Comparison of ENCODE assay signal across 10 mouse cellular contexts in genomic region chr15:84972860-84973543, GRCm38 (mm10). TPM values are rescaled to one million over a fixed set of nuclear protein-coding genes. Genes with fewer than 3 reads are reported as not detected.
DNase-seq lines count a peak whose midpoint lies in the region; ATAC-seq and TF ChIP-seq lines count a peak whose summit lies in the region.
"Had no signal": no experiment of that assay in that cellular context is flagged by ENCODE, and none has a peak within 500 bp of the region (broad histone marks: within the 10 kb centered on the region; RNA-seq: fewer than 3 reads in every experiment).

No protein-coding gene starts in this region.

- no peak overlapping the region for H3K4me2 ChIP-seq in forebrain, postnatal 0 days (ENCODE audit: low read depth)
- H3K4me2 ChIP-seq in liver, embryonic 13.5 days: no peak overlapping the region
- H3K4me2 ChIP-seq: lung, embryonic 15.5 days had no signal

- no peaks in the 10 kb centered on the region for H3K27me3 ChIP-seq in forebrain, postnatal 0 days (ENCODE audit: insufficient read depth, low read length)
- H3K27me3 ChIP-seq in liver, embryonic 13.5 days: no peaks in the 10 kb centered on the region
- H3K27me3 ChIP-seq: lung, embryonic 15.5 days; Patski had no signal

- no peak overlapping the region for H3K4me3 ChIP-seq in forebrain, postnatal 0 days (ENCODE audit: low read depth, low read length)
- H3K4me3 ChIP-seq in liver, embryonic 13.5 days (replicated peaks): no peak overlapping the region
- H3K4me3 ChIP-seq: lung, embryonic 15.5 days had no signal

- TF ChIP-seq CTCF in forebrain, postnatal 0 days (IDR thresholded peaks at IDR 0.05; ENCODE audit: low read depth): no peak

- no peaks in the 10 kb centered on the region for H3K9me3 ChIP-seq in forebrain, postnatal 0 days (ENCODE audit: low read length)
- no peaks in the 10 kb centered on the region for H3K9me3 ChIP-seq in liver, embryonic 13.5 days (replicated peaks)
- H3K9me3 ChIP-seq: lung, embryonic 15.5 days had no signal

- peak; percentile 54 for ATAC-seq in forebrain, postnatal 0 days
- peak; percentile 57 for ATAC-seq in liver, embryonic 13.5 days (ENCODE audit: low read depth)
- no peak for ATAC-seq in megakaryocyte, adult 5-6 weeks (ENCODE audit: poor library complexity, severe bottlenecking)
- ATAC-seq: Patski had no signal

- H3K9ac ChIP-seq in forebrain, postnatal 0 days: no peak overlapping the region
- H3K9ac ChIP-seq in liver, embryonic 13.5 days: no peak overlapping the region
- H3K9ac ChIP-seq: lung, embryonic 15.5 days had no signal

- 0 out of 2 replicates have a peak, but pooled peaks cover 4% of the 10 kb centered on the region for H3K4me1 ChIP-seq in forebrain, postnatal 0 days (ENCODE audit: insufficient read depth)
- peaks cover 8% of the 10 kb centered on the region for H3K4me1 ChIP-seq in liver, embryonic 13.5 days (replicated peaks)
- H3K4me1 ChIP-seq: lung, embryonic 15.5 days had no signal

- WGBS in forebrain, postnatal 0 days: 36% methylated on average over 8 of the region's 8 CpGs
- WGBS in liver, embryonic 13.5 days (ENCODE audit: insufficient replicate concordance): 68% methylated on average over 8 of the region's 8 CpGs

- 0 out of 2 replicates have a peak, but pooled peaks cover 12% of the 10 kb centered on the region for H3K36me3 ChIP-seq in forebrain, postnatal 0 days (ENCODE audit: insufficient read depth)
- no peaks in the 10 kb centered on the region for H3K36me3 ChIP-seq in liver, embryonic 13.5 days
- H3K36me3 ChIP-seq: lung, embryonic 15.5 days had no signal

- peak; percentile 62 for DNase-seq in embryo, embryonic 10 days (ENCODE audit: low spot score)
- DNase-seq in embryo, embryonic 9.5 days (ENCODE audit: extremely low spot score): no peak
- DNase-seq in brain, adult 2 months (ENCODE audit: low read depth, low spot score): peak; percentile 93
- DNase-seq in forebrain, postnatal 0 days: no peak
- no peak for DNase-seq in liver, embryonic 13.5 days
- no peak for DNase-seq in testis, postnatal 10 days (ENCODE audit: low spot score)
- no peak for DNase-seq in urinary bladder, adult 2 months (ENCODE audit: low spot score)

- H3K27ac ChIP-seq in forebrain, postnatal 0 days (ENCODE audit: low read depth, low read length): peak overlapping the region; percentile 40; the same call in 1 of the 2 replicates
- H3K27ac ChIP-seq in liver, embryonic 13.5 days: no peak overlapping the region
- H3K27ac ChIP-seq: lung, embryonic 15.5 days had no signal

RNA-seq across cellular contexts. Expression of gene 5031439G07Rik, which starts 15.3 kb away (rescaled TPM):
- total RNA-seq in forebrain, postnatal 0 days (2014; rRNA removed): 99.6 and 112 TPM in 2 replicates
- polyA plus RNA-seq in forebrain, postnatal 0 days (2015; fragmentation: Nextera tagmentation; extraction: Ambion mirVana): 27.4 and 28.9 TPM in 2 replicates
- 1.2 TPM in 2 replicates for polyA plus RNA-seq in liver, embryonic 13.5 days (2015; fragmentation: Nextera tagmentation; extraction: Ambion mirVana)
- polyA plus RNA-seq in urinary bladder, adult 2 months (2012; rRNA removed): 21.5 and 28.5 TPM in 2 replicates
- 48.7 and 48.8 TPM in 2 replicates for total RNA-seq in megakaryocyte, adult 5-6 weeks (2015)
- total RNA-seq in megakaryocyte, adult 5-6 weeks (2017): 65.3 and 73.5 TPM in 2 replicates

RNA-seq across cellular contexts. Expression of gene Upk3a, which starts 43.9 kb away (rescaled TPM):
- total RNA-seq in forebrain, postnatal 0 days (2014; rRNA removed): 1.1 and 2.2 TPM in 2 replicates
- 1.3 and 1.4 TPM in 2 replicates for polyA plus RNA-seq in forebrain, postnatal 0 days (2015; fragmentation: Nextera tagmentation; extraction: Ambion mirVana)
- not detected in 2 replicates for polyA plus RNA-seq in liver, embryonic 13.5 days (2015; fragmentation: Nextera tagmentation; extraction: Ambion mirVana)
- 1,094 and 1,493 TPM in 2 replicates for polyA plus RNA-seq in urinary bladder, adult 2 months (2012; rRNA removed)
- total RNA-seq in megakaryocyte, adult 5-6 weeks (2015): not detected in 2 replicates
- not detected in 2 replicates for total RNA-seq in megakaryocyte, adult 5-6 weeks (2017)
- polyA plus RNA-seq: Patski had no signal

RNA-seq across cellular contexts. Expression of gene Nup50, which starts 49.8 kb away (rescaled TPM):
- total RNA-seq in forebrain, postnatal 0 days (2014; rRNA removed): 19.5 and 24.8 TPM in 2 replicates
- polyA plus RNA-seq in forebrain, postnatal 0 days (2015; fragmentation: Nextera tagmentation; extraction: Ambion mirVana): 23.5 and 24.5 TPM in 2 replicates
- polyA plus RNA-seq in liver, embryonic 13.5 days (2015; fragmentation: Nextera tagmentation; extraction: Ambion mirVana): 30.0 and 42.7 TPM in 2 replicates
- polyA plus RNA-seq in urinary bladder, adult 2 months (2012; rRNA removed): 10.1 and 13.9 TPM in 2 replicates
- total RNA-seq in megakaryocyte, adult 5-6 weeks (2015): 29.8 and 32.3 TPM in 2 replicates
- total RNA-seq in megakaryocyte, adult 5-6 weeks (2017): 74.2 and 78.5 TPM in 2 replicates

RNA-seq across cellular contexts. Expression of gene Gm29666, which starts 53.2 kb away (rescaled TPM):
- total RNA-seq in forebrain, postnatal 0 days (2014; rRNA removed): 0.54 and 0.86 TPM in 2 replicates
- polyA plus RNA-seq in forebrain, postnatal 0 days (2015; fragmentation: Nextera tagmentation; extraction: Ambion mirVana): 0.26 and 0.47 TPM in 2 replicates
- 0.37 and 0.50 TPM in 2 replicates for polyA plus RNA-seq in liver, embryonic 13.5 days (2015; fragmentation: Nextera tagmentation; extraction: Ambion mirVana)
- polyA plus RNA-seq in urinary bladder, adult 2 months (2012; rRNA removed): 0.52 and 0.63 TPM in 2 replicates
- 0.02 and 0.36 TPM in 2 replicates for total RNA-seq in megakaryocyte, adult 5-6 weeks (2015)
- total RNA-seq in megakaryocyte, adult 5-6 weeks (2017): 0.08 and 0.29 TPM in 2 replicates

RNA-seq across cellular contexts. Expression of gene Fam118a, which starts 55.7 kb away (rescaled TPM):
- total RNA-seq in forebrain, postnatal 0 days (2014; rRNA removed): 27.9 and 32.8 TPM in 2 replicates
- 27.2 and 30.6 TPM in 2 replicates for polyA plus RNA-seq in forebrain, postnatal 0 days (2015; fragmentation: Nextera tagmentation; extraction: Ambion mirVana)
- polyA plus RNA-seq in liver, embryonic 13.5 days (2015; fragmentation: Nextera tagmentation; extraction: Ambion mirVana): 8.6 and 8.7 TPM in 2 replicates
- 45.2 and 45.9 TPM in 2 replicates for polyA plus RNA-seq in urinary bladder, adult 2 months (2012; rRNA removed)
- total RNA-seq in megakaryocyte, adult 5-6 weeks (2015): 8.4 and 9.9 TPM in 2 replicates
- 7.5 and 8.8 TPM in 2 replicates for total RNA-seq in megakaryocyte, adult 5-6 weeks (2017)

Comparison
In these comparisons a context has a peak if more than half of its experiments do, and no peak if none do; other contexts are left out.
1. DNase-seq: peak in embryo, embryonic 10 days (single experiment) and brain, adult 2 months (single experiment); none in embryo, embryonic 9.5 days (single experiment), forebrain, postnatal 0 days (single experiment), liver, embryonic 13.5 days (single experiment), testis, postnatal 10 days (single experiment) and urinary bladder, adult 2 months (single experiment).
2. RNA of gene 5031439G07Rik, which starts 15.3 kb away (polyA plus RNA-seq): 27.4 to 28.9 TPM in forebrain, postnatal 0 days and 21.5 to 28.5 TPM in urinary bladder, adult 2 months; 1.2 TPM in liver, embryonic 13.5 days; every median in the first group is over 10 times any median in the second.
3. RNA of gene Upk3a, which starts 43.9 kb away (polyA plus RNA-seq): 1,094 to 1,493 TPM in urinary bladder, adult 2 months; 1.3 to 1.4 TPM in forebrain, postnatal 0 days and not detected in liver, embryonic 13.5 days; every median in the first group is over 100 times any median in the second.